Mouse (Mus musculus) right cerebral cortex, postnatal 10 days (tissue): ENCODE results near the gene Hs6st1.
A peak's percentile ranks its signal among the peaks of the same experiment; 100 is the strongest.

Source experiments
- DNase-seq, 2 experiments: peaks; one replicate each; pipeline ENCODE4 v3.0.0; 2021; ENCODE audit warnings: low spot score in 2 of 2

Hs6st1 gene

DNA sequence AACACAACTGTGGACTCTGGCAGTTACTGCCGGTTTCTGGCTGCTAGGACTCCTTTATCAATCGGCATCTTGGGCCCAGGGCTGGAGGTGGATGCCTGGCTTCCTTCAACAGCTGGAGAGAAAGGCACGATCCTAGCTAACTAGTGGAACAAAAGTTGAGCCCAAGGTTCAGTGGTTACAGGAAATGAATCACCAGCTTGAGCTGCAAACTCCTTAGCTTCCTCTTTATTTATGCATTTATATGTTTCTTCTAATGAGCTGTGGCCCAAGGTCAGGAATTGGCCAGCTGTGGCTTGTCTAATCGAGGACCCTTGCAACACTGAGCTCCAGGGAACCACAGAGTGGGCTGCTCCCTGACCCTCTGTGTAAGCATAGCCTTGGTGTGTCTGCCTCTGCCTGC, 60.9 kb downstream of the Hs6st1 start:
- no peak for DNase-seq

- no peak for DNase-seq
These were observed 61.7 kb downstream of the Hs6st1 start for GRCm38 (mm10) chr1:36129881-36130280.

GRCm38 (mm10) chr1:36130307-36131035, 62.3 kb downstream of the Hs6st1 start:
- no peak for DNase-seq

DNA sequence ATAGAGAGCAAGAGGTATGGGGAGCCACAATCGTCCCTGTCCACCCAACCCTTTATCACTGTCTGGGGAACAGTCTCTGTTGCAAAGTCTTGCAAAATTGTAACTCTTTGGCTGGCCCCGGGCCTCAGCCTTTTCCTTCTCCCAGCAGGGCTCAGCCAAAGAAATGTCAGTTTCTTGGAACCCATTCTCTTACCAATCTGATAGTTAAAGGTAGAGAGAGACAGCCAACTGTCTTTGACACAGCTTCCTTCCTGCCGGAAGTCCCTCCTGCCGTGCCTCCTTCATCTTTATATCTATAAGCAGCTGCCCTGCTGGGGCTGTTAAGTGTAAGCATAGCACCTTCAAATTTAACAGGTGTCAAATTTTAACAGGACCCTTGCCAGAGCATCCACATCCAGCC, 63.0 kb downstream of the Hs6st1 start:
- no peak for DNase-seq

GRCm38 (mm10) chr1:36131766-36132165, 63.6 kb downstream of the Hs6st1 start:
- DNase-seq: no peak

- DNase-seq: no peak
These were observed 64.0 kb downstream of the Hs6st1 start for GRCm38 (mm10) chr1:36132211-36132610.

- DNase-seq: no peak
These were observed 64.8 kb downstream of the Hs6st1 start for GRCm38 (mm10) chr1:36133041-36133440.

DNA sequence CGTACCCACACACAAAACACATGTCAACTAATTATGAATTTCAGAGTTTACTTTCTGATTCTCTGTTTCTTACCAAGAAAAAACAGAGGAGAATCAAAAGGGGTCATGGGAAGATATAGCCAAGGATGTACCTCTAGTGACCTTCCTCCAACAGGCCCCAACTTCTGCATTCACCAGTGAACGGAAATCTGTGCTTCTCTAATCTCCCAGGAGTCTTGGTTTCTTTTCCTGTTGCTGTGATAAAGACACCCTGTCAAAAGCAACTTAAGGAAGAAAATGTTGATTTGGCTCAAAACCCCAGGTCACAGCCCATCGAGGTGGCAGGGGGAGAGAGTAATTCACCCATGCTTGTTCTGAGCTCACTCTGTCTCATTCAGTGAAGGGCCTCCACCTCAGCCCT, 65.4 kb downstream of the Hs6st1 start:
- DNase-seq: no peak

GRCm38 (mm10) chr1:36134584-36134983, 66.4 kb downstream of the Hs6st1 start:
- DNase-seq: peak; percentile 68 to 75

GRCm38 (mm10) chr1:36140311-36140710, 72.1 kb downstream of the Hs6st1 start:
- DNase-seq: no peak

DNA sequence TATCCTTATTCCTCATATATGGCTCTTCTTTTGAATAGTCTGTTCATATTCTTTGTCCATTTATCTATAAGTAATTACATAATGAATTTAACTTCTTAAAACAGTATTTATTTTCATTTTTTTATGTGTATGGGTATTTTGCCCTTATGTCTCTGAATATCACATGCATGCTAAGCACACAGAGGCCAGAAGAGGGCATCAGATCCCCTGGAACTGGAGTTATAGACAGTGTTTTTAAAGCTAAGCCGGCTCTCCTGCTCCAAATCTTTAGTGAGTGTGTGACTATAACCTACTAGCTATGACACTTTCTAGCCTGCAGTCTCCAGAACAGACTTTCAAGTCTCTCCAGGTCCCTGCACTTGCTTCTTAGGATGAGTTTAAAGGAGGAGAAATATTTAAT, 76.8 kb downstream of the Hs6st1 start:
- peak; percentile 58 to 73 for DNase-seq

- no peak for DNase-seq
These were observed 80.6 kb downstream of the Hs6st1 start for GRCm38 (mm10) chr1:36148809-36149208.

DNA sequence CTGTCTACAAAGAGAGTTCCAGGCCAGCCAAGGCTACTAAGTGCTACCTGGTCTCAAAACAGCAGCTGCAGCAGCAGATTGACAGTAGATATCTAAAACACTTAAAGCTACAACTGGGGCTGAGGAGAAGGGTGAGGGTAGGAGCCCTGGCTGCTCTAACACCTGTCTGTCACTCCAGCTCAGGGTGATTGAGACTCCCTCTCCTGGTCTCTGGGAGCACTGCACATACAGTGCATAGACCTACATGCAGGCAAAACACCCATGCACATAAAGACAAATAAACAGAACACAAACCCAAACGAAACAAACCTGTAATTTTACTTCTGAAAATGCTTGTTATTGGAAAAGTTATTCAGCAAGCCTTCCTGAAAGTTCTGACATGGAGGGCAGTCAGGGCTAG, 81.2 kb downstream of the Hs6st1 start:
- DNase-seq: no peak
